Mouse (Mus musculus): ENCODE data around the gene Uqcr11. TPM values are rescaled to one million over a fixed set of nuclear protein-coding genes. Genes with fewer than 3 reads are reported as not detected.
A peak's percentile ranks its signal among the peaks of the same experiment; 100 is the strongest.

The Uqcr11 gene
- total RNA-seq, 2 experiments from 2014 or later: 793 to 884 TPM

- intact Hi-C loops (cut with DNase I; ENCODE audit: low total_unique reads): no loop called here
- DNase-seq: peak; percentile 46
Measured at GRCm38 (mm10) chr10:80432936-80433512, 26.4 kb upstream of the Uqcr11 start.

GRCm38 (mm10) chr10:80432387-80432785, 25.8 kb upstream of the Uqcr11 start:
- intact Hi-C loops (cut with DNase I; ENCODE audit: low total_unique reads): no loop called here
- no peak for DNase-seq

DNA sequence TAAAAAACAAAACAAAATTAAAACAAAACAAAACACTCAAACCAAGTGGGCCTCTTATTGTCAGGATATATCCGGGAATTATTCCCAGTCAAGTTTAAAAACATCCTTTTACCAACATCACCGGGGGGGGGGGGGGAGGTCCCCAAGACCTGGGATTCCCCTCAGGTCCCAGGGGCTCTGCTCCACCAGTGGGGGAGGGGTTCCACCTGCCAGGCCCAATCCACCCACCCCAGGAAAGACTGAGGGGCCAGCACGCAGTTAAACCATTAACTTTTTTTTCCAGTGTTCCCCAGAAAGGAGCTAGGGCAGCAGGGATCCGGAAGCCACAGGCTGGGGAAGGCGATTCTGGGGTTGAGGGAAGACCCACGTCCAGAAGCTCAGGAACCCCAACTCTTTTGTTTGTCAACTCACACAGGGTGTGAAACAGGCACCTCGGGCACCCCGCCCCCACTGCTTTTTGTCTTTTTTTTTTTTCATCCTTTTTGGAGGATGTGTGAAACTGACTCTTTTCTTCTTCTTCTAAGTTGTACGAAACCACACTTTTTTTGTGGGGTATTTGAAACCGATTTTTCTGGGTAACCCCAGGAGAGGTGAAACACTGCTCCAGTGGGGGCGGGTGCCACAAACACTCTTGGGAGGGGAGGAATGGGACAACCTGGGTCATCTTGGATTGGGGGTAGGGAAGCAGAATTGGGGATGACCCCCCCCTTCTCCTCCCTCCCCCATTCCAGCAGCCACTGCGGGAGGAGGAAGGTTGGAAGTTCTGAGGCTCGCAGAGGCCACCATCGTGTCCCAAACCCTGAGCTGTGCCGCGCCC, 25.1 kb upstream of the Uqcr11 start:
- intact Hi-C loops (cut with DNase I; ENCODE audit: low total_unique reads): no loop called here
- no peak for DNase-seq

DNA sequence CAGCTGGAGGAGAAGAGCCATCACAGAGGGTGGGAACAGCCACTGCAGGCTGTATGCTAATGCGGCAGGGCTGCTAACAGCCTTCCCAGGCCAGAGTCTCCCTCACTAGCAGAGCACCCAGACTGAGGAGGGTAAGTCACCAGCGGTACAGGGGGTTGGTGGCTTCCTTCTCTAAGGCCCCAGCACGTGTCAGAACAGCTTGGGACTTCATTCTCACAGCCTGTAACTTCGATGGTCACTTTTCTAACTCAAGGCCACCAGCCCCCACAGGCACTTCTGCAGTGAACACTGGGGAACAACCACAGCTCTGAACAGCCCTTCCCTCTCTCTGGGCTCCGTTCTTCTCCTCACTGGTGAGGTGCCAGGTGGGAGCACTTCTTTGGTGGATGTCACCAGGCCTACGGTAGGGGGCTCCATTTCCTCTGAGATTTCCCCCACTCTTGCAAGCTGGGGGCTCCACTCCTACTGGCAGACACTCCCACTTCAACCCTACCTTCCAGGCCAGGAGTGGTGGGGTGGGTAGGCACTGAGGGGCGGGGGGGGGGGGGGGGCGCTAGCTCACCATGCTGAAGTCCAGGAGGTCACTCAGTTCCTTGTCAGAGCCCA, 23.8 kb upstream of the Uqcr11 start:
- intact Hi-C loops (cut with DNase I; ENCODE audit: low total_unique reads): no loop called here
- DNase-seq: no peak

- DNase-seq: no peak
- intact Hi-C loops (cut with DNase I; ENCODE audit: low total_unique reads): no loop called here
Measured at GRCm38 (mm10) chr10:80429800-80430199, 23.2 kb upstream of the Uqcr11 start.

GRCm38 (mm10) chr10:80425041-80425440, 18.4 kb upstream of the Uqcr11 start:
- intact Hi-C loops (cut with DNase I; ENCODE audit: low total_unique reads): no loop called here
- DNase-seq: no peak

DNA sequence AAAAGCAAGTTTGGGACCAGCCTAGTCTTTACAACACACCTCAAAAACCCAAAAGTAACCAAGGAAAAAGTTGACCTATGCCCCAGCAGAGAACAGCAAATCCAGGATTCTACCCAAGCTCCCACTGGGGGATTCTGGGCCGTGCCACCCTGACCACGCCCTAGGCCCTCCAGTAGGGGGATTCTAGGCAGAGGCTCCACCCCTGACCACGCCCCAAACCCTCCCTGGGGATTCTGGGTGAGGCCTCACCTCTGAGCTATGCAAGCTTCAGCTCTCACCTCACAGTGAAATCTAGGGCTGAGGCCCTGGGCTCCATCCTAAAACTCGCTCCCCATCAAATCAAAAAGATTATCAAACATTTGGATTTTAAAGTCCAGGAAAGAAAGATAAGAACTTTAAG, 16.9 kb upstream of the Uqcr11 start:
- intact Hi-C loops (cut with DNase I; ENCODE audit: low total_unique reads): no loop called here
- DNase-seq: no peak

DNA sequence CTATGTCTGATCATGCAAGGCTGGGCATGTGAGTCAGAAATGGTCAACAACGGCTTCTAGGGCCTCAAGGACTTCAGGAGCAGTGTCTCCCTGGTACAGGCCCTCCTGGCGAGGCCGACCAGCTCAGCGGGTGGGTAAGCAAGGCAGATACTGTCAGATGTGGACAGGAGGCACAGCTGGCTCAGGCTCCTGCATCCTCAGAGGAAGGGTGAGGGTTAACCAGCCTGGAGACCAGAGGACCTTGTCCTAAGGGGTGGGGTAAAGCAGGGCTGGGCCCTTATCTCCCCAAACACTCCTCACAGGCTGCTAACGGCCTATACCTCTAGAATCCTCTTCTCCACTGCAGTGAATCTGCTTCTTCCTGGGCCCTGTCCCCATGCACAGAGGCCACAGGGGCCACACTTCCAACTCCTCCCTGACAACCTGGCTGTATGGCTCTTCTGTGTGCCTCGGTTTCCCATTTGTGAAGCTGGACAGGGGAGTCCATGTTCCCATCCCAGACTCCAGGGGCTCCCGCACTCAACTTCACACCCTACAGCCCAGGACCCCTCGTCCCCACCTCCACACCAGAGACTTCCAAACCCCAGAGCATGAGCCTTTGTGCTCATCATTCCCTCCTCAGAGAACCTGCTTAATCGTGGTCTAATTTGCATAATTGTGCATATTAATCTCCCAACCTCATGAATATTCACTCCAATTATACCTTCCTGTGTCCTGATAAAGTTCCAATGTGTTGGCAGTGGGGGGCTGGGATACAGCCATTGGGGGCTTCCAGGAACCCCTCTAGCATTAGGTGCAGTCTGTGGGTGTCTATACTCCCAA, 15.2 kb upstream of the Uqcr11 start:
- no peak for DNase-seq
- intact Hi-C loops (cut with DNase I; ENCODE audit: low total_unique reads): no loop called here

- no peak for DNase-seq
- intact Hi-C loops (cut with DNase I; ENCODE audit: low total_unique reads): no loop called here
Measured at GRCm38 (mm10) chr10:80421208-80421607, 14.6 kb upstream of the Uqcr11 start.

GRCm38 (mm10) chr10:80420729-80421128, 14.1 kb upstream of the Uqcr11 start:
- intact Hi-C loops (cut with DNase I; ENCODE audit: low total_unique reads): no loop called here
- DNase-seq: no peak

- intact Hi-C loops (cut with DNase I; ENCODE audit: low total_unique reads): no loop called here
- no peak for DNase-seq
Measured at GRCm38 (mm10) chr10:80419419-80419818, 12.8 kb upstream of the Uqcr11 start.

DNA sequence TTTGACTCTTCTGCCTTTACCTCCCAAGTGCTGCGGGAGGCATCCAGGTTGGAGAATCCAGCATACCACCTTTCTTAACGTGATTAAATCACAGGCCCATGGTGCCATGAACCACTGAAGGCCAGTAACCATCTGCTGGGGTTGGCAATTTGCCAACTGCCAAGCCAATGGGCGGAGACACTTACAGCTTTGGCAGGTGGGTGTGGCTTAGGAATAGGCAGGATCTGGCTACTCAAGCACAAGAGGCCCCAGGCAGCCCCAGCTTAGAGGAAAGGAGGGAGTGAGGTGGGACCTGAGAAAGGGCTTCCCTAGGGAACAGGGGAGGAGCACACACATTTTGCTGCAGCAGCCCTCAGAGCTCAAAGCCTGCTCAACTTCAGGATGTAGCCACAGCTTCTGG, 11.7 kb upstream of the Uqcr11 start:
- DNase-seq: peak; percentile 43
- intact Hi-C loops (cut with DNase I; ENCODE audit: low total_unique reads): no loop called here

- no peak for DNase-seq
- intact Hi-C loops (cut with DNase I; ENCODE audit: low total_unique reads): no loop called here
Measured at GRCm38 (mm10) chr10:80417841-80418240, 11.2 kb upstream of the Uqcr11 start.

GRCm38 (mm10) chr10:80417371-80417770, 10.7 kb upstream of the Uqcr11 start:
- DNase-seq: no peak
- intact Hi-C loops (cut with DNase I; ENCODE audit: low total_unique reads): no loop called here

DNA sequence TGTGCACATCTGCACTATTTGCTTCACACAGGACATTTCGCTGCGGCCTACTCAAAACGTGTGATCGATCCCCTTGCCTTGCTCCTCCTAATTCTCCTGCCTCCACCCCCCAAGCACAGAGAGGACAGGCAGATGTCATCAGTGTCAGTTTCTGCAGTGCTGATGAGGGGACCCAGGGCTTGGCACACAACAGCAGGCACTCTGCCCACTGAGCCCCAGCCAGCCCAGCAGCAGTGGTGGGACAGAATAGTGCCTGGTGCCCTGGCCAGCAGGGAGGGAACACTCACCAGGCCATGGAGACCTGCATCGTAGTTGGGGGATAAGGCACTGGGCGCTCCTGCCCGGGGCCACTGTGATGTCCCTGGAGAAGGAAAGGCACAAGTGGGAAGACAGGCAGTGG, 8.9 kb upstream of the Uqcr11 start:
- intact Hi-C loops (cut with DNase I; ENCODE audit: low total_unique reads): no loop called here

DNA sequence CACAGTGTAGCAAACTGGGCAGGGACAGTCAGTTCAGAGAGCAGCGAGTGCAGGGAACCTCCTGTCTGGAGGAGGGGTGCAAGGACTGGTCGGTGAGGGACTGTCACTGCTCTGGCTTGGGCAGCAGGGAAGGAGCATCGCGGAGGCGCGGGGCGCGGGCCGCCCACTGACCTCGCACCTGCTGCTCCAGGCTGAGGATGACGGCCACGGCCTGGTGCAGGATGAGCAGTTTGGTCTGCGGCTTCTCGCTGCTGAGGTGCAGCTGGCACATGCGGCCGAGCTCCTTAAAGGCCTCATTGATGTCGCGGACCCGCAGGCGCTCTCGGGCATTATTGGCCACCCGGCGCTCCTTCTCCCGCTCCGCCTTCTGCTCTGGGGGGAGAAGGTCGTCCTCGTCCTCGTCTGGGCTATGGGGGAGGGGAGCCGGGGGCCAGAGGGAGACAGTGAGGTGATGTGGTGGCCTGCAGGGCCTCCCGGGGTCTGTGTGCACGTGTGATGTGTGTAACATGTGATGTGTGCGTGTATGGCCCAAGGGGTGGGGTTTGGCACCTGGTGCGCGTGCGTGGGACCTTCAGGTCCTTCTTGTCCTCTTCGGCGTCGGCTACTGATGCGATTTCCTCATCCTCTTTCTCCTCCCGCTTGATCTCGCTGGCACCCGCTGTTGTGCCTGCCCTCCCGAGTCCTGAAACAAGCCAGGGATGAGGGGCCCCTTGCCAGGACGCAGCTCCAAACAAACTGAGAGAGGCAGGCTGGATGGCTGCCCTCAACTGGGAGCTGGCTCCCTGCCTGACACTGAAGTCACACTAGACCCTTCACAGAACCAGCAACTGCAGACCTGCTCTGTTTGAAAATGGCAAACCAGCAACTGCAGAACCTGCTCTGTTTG, 6.3 kb upstream of the Uqcr11 start:
- intact Hi-C loops (cut with DNase I; ENCODE audit: low total_unique reads): no loop called here
- peak; percentile 67 for DNase-seq

More for the DNA sequence above, 8.9 kb upstream of the Uqcr11 start:
- no peak for DNase-seq

DNA sequence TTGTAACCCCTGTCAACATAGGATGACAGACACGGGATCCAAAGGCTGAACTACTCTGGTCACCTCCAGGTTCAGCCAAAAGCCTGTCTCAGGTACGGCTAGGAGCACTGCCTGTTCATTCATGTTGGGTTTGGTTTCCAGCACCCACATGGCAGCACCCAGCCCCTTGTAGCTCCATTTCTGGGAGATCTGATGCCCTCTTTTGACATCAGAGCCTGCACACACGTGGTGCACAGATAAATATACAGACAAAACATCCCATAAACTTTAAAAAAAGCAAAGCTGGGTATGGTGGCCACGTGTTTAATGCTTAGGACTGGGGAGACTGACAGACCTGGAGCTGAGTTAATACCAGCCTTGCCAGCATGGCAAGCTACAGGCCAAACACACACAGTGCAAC, 1.3 kb upstream of the Uqcr11 start:
- intact Hi-C loops (cut with DNase I; ENCODE audit: low total_unique reads): no loop called here
- no peak for DNase-seq

GRCm38 (mm10) chr10:80405481-80406173, 1.0 kb downstream of the Uqcr11 start:
- intact Hi-C loops (cut with DNase I; ENCODE audit: low total_unique reads): no loop called here
- no peak for DNase-seq
